Mouse (Mus musculus) heart, postnatal 0 days (tissue): ENCODE data around the gene Evi5. TPM values are rescaled to one million over a fixed set of nuclear protein-coding genes. Genes with fewer than 3 reads are reported as not detected.

Experiments used
- ATAC-seq: fragments of 200-750 bp; cut with Nextera tagmentation; 2 replicates; pipeline ENCODE4 v1.8.0; 2017; ENCODE audit warnings: low read depth, moderate number of reproducible peaks, moderate library complexity; ENCODE audit not compliant: insufficient read depth
- DNase-seq: peaks from one replicate; pipeline ENCODE4 v3.0.0-alpha.2; 2016; ENCODE audit warnings: low spot score
- H3K27ac ChIP-seq: fragments of 300-500 bp; sonication (generic); 2 replicates; pipeline ENCODE4 v1.5.1; 2014; ENCODE audit warnings: low read depth, mild to moderate bottlenecking
- H3K27me3 ChIP-seq: fragments of 300-500 bp; sonication (generic); 2 replicates; pipeline ENCODE4 v1.6.1; 2014; ENCODE audit warnings: low read length, mixed read lengths; ENCODE audit not compliant: control insufficient read depth, insufficient read depth
- H3K36me3 ChIP-seq: fragments of 300-500 bp; sonication (generic); replicated peaks from 2 replicates; pipeline ENCODE4 v1.6.1; 2014; ENCODE audit warnings: low read length, mixed read lengths; ENCODE audit not compliant: control insufficient read depth, insufficient read depth
- H3K4me1 ChIP-seq: fragments of 300-500 bp; sonication (generic); 2 replicates; pipeline ENCODE4 v1.6.1; 2014; ENCODE audit warnings: antibody characterized with exemption; ENCODE audit not compliant: control insufficient read depth, insufficient read depth
- H3K4me2 ChIP-seq: fragments of 300-500 bp; sonication (generic); 2 replicates; pipeline ENCODE4 v1.6.1; 2014; ENCODE audit warnings: low read depth, mild to moderate bottlenecking, low read length, moderate library complexity
- H3K4me3 ChIP-seq: fragments of 300-500 bp; sonication (generic); 2 replicates; pipeline ENCODE4 v1.5.1; 2014; ENCODE audit warnings: low read depth, low read length
- H3K9ac ChIP-seq: fragments of 300-500 bp; sonication (generic); replicated peaks from 2 replicates; pipeline ENCODE4 v1.6.1; 2014; ENCODE audit warnings: low read depth, low read length, mixed read lengths
- H3K9me3 ChIP-seq: fragments of 300-500 bp; sonication (generic); replicated peaks from 2 replicates; pipeline ENCODE4 v1.6.1; 2016; ENCODE audit warnings: low read length; ENCODE audit not compliant: control insufficient read depth
- CTCF ChIP-seq: IDR thresholded peaks from 2 replicates; pipeline ENCODE4 v1.5.1; 2016; ENCODE audit warnings: antibody characterized with exemption, control low read depth, low read depth
- EP300 ChIP-seq: IDR thresholded peaks from 2 replicates; pipeline ENCODE4 v1.6.1; 2016; ENCODE audit warnings: antibody characterized with exemption, low read depth
- WGBS: fragments of 180-500 bp; shearing (Covaris S2); extraction: QIAGEN DNeasy Blood & Tissue Kit; methylation state at CpG from one replicate; pipeline ENCODE4 v1.1.7; 2014; 5-methylcytosine and 5-hydroxymethylcytosine counted together
- polyA plus RNA-seq: library from polyadenylated mRNA; unstranded; fragments of >200 nt; fragmentation: Nextera tagmentation; extraction: Ambion mirVana; gene quantifications from 2 replicates; pipeline ENCODE4 v1.2.1, GENCODE M21; 2015
- total RNA-seq: library from RNA; depleted of rRNA; stranded (reverse); fragments of >200 nt; gene quantifications from 2 replicates; pipeline ENCODE4 v1.2.3, GENCODE M21; 2014; ENCODE audit warnings: low replicate concordance

Gene Evi5
- total and polyA plus RNA-seq, 2 experiments from 2014 or later = 38.4 to 66.6 TPM

DNA sequence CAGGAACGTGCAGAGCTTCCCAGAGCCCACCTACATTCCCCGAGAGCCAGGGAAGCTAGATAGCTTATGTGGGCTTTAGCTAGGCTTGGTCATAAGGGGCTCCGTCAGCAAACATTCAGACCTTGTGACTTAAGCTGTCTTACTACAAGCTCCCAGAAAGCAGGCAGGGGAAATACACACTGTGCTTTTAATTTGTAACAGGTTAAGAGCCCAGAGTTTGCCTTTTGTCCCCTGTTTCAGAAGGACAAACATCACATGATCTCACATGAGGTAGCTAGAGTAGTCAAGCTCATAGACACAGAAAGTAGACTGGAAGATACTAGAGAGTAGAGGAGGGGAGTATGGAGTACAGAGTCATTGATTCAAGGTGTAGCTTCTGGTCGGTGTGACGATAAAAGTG lies 5.8 kb upstream of the Evi5 start:
- Histone ChIP-seq H3K27me3 (no peaks in the 10 kb centered on the region), H3K9me3 (no peaks in the 10 kb centered on the region), H3K4me1 (no peaks in the 10 kb centered on the region; the same call in 1 of the 2 replicates), H3K4me2 (no peak overlapping the region), H3K4me3 (no peak overlapping the region), H3K36me3 (no peaks in the 10 kb centered on the region), H3K9ac (no peak overlapping the region), H3K27ac (no peak overlapping the region)
- TF ChIP-seq CTCF (no peak), EP300 (no peak)
- DNase-seq (no peak), ATAC-seq (no peak)
- WGBS = 67% methylated on average over 5 of the region's 5 CpGs

DNA sequence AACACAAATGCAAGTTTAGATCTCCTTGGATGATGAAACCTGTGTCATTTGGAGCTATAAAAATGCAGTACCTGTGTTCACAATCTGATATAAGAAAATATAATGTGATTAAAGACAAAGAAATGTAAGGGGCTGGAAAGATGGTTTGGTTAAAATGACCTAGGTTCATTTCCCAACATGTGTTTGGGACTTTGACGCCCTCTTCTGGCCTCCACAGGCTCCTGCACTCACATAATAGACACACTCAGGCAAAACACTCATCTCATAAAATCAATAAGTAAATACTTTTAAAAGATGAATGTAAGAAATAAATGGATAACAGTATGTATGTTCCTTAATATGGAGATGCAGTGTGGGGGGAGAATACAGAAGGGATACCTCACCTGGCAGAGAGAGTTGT lies 2.1 kb upstream of the Evi5 start:
- Histone ChIP-seq H3K9ac (no peak overlapping the region), H3K9me3 (no peaks in the 10 kb centered on the region), H3K36me3 (no peaks in the 10 kb centered on the region), H3K4me3 (no peak overlapping the region), H3K27ac (no peak overlapping the region), H3K4me1 (peaks cover 8% of the 10 kb centered on the region), H3K27me3 (no peaks in the 10 kb centered on the region), H3K4me2 (no peak overlapping the region)
- ATAC-seq (no peak), DNase-seq (no peak)
- 71% methylated on average over 1 of the region's 1 CpGs for WGBS
- no peak for TF ChIP-seq CTCF
- TF ChIP-seq EP300 = no peak

DNA sequence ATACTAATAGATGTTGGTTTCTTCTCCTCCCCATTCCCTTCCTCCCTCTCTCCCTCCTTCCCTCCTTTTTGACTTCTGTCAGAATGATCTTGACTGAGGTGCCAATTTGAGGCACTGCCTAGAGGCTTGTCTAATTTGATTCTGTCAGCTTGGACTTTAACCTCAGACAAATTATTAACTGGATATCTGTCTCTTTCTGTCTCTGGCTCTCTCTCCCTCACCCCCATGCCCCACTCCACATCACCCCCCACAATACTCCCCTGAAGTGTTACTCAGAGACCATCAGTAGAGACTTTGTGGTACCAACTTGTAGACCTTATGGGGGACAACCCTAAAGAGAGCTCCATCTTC lies 329 bp upstream of the Evi5 start:
- TF ChIP-seq CTCF (no peak), EP300 (no peak)
- Histone ChIP-seq H3K36me3 (no peaks in the 10 kb centered on the region), H3K4me1 (peaks cover 9% of the 10 kb centered on the region), H3K9me3 (no peaks in the 10 kb centered on the region), H3K4me3 (no peak overlapping the region), H3K27me3 (no peaks in the 10 kb centered on the region), H3K27ac (peak overlapping the region; percentile 91), H3K4me2 (peak overlapping the region; percentile 48; the same call in 1 of the 2 replicates), H3K9ac (no peak overlapping the region)
- DNase-seq = no peak
- no peak for ATAC-seq

DNA sequence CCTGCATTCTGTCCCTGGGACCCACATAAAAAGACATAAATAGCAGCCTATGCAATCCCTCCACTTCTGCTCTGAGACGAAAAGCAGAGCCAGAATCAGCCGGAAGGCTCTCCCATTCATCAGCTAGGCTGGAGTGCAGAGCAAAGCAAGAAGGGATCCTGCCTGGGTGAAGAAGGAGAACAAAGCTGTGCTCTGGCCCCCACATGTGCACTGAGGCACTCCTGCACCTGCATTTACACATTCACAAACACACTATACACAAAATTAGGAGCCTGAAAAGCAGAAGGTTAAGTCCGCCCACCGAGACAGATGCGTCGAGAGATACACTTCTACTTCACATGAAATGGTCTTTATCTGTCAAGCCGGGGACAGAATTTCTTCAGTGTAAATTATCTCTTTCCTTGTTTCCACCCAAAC lies 1.0 kb downstream of the Evi5 start:
- H3K9ac ChIP-seq = peak overlapping the region; percentile 31; the same call in 1 of the 2 replicates
- peaks cover 9% of the 10 kb centered on the region for H3K4me1 ChIP-seq
- TF ChIP-seq CTCF (no peak), EP300 (no peak)
- H3K27me3 ChIP-seq = no peaks in the 10 kb centered on the region
- WGBS = 29% methylated on average over 7 of the region's 7 CpGs
- no peaks in the 10 kb centered on the region for H3K9me3 ChIP-seq
- peak; percentile 71 for DNase-seq
- H3K27ac ChIP-seq = peak overlapping the region; percentile 91
- peak overlapping the region; percentile 17; the same call in 1 of the 2 replicates for H3K4me3 ChIP-seq
- H3K4me2 ChIP-seq = peak overlapping the region; percentile 48
- H3K36me3 ChIP-seq = no peaks in the 10 kb centered on the region
- peak; percentile 53 for ATAC-seq

DNA sequence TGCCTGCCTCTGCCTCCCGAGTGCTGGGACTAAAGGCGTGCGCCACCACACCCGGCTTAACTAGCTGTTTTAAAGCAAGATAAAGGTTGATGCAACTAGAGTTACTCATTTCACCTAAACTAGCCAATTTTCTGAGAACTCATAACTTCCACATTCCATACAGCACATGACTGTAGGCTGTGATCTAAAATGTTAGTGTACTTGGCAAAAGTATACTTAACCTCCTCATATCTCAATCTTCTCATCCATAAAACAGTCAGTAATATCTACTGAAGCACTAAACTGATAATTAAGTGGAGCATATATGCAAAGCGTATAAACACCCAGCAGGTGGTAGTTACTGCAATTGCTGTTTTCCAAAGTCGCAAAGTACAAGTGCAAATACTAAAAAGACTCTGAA lies 1.6 kb downstream of the Evi5 start:
- Histone ChIP-seq H3K4me1 (peaks cover 9% of the 10 kb centered on the region), H3K9ac (no peak overlapping the region), H3K36me3 (no peaks in the 10 kb centered on the region), H3K9me3 (no peaks in the 10 kb centered on the region), H3K27me3 (no peaks in the 10 kb centered on the region), H3K27ac (peak overlapping the region; percentile 91), H3K4me3 (no peak overlapping the region), H3K4me2 (peak overlapping the region; percentile 48; the same call in 1 of the 2 replicates)
- WGBS = 81% methylated on average over 6 of the region's 6 CpGs
- TF ChIP-seq EP300 (no peak), CTCF (no peak)
- no peak for ATAC-seq
- DNase-seq = no peak

DNA sequence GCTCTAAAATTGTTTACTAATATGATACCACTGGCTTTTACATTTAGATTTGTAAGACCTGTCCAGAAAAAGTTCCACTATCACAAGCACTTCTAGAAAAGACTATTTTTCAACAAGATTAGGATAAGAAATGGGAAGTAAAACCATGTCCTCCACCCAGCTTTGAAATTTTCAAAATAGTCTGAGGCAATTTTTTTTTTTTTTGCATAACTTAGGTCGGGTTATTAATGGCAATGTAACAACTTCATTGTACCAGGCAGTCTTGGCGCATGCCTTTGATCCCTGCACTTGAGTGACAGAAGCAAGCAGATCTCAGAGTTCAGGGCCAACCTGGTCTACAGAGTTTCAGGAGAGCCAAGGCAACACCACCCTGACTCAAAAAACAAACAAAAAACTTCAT lies 5.2 kb downstream of the Evi5 start:
- H3K4me3 ChIP-seq = no peak overlapping the region
- no peak for ATAC-seq
- WGBS = 43% methylated on average over 2 of the region's 2 CpGs

More for the DNA sequence above, 5.2 kb downstream of the Evi5 start:
- H3K27me3 ChIP-seq = no peaks in the 10 kb centered on the region
- H3K36me3 ChIP-seq = no peaks in the 10 kb centered on the region
- peaks cover 25% of the 10 kb centered on the region for H3K4me1 ChIP-seq
- no peak for DNase-seq
- H3K4me2 ChIP-seq = no peak overlapping the region
- no peak for TF ChIP-seq EP300
- TF ChIP-seq CTCF = no peak
- no peak overlapping the region for H3K27ac ChIP-seq
- H3K9me3 ChIP-seq = no peaks in the 10 kb centered on the region
- H3K9ac ChIP-seq = no peak overlapping the region
